Mouse (Mus musculus) gastrocnemius, adult 8-10 months (tissue): ENCODE results near the gene Tmem79. TPM values are rescaled to one million over a fixed set of nuclear protein-coding genes. Genes with fewer than 3 reads are reported as not detected.
"Not testable (repeated sequence)": the region's sequence is repeated elsewhere in the genome, so short reads cannot be mapped to it uniquely, and the experiment has no call there.

Experiments used
- DNase-seq, 2 experiments: peaks; one replicate each; pipeline ENCODE4 v3.0.0; 2022; ENCODE audit warnings: low spot score in 2 of 2
- total RNA-seq, 4 experiments: library from RNA; stranded (reverse); gene quantifications; 2 replicates each; pipeline ENCODE4 v1.2.4; 2022

The Tmem79 gene
- total RNA-seq = 1 to 10 TPM; 1.9 to 3.7 (median 2.8) TPM

DNA sequence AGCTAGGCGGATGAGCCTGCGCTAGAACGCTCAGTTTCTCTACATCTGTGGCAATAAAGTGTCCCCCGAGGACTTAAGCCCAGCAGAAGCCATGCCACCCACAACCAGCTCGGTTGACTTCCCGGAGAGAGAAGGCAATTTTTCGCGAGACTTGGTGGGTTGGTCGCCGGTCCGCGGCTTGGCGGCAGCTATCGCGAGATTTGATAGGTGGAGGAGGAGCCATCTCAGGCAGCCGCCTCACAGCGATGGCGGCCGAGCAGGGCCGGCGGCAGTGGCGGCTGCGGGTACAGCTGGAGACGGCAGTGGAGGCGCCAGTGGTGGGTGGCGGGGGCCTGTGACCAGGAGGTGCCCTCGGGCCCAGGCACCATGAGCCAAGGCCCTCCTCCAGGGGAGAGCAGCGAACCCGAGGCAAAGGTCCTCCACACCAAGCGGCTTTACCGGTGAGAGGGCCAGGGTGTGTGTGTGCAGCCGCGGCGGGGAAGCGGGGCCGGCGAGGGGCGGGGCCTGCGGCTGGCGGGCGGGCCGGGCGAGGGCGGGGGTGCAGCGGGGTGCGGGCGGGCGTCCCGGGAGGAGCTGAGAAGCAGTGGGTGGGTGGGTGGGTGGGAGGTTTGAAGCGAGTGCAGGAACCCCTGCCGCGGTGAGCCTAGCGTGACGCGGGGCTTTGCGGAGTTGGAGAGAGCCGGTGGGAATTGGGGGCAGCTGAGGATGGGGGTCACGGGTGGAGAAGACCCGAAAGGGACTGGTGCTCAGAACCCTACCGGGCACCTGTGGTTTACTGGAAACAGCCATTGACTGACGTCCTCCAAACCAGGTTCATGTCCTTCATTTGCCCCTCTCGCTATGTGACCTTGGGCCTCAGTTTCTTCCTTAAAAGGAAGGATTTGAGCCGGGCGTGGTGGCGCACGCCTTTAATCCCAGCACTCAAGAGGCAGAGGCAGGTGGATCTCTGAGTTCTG, at the start of gene Tmem79, which contains the start of gene Smg5:
Tmem79 (minus strand) TSS at position 91 of the 956 bp plus-strand sequence.
Smg5 (plus strand) TSS at position 203 of the 956 bp plus-strand sequence.
- DNase-seq = peak; percentile 92 to 95

DNA sequence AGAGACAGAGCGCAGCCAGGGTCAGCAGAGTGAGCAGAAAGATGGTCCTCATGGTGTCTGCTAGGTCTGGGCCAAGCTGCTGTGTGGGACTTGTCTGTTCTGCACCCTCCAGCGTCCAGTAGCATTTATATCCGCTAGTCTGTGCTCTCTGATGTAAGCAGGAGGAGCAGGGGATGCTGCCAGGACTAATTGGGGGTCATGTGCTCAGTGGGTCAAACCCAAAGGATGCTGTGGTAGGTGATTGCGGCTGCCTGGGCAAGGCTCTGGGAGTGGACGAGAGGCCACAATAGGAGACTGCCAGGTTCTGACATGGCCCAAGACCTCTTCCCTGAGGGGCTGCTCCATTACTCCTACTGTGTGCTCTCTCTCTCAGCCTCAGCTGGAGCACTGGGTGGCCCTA, 48.4 kb upstream of the Tmem79 start, which contains the start of gene Bglap:
Bglap (minus strand) TSS at position 101 of the 400 bp plus-strand sequence.
- no peak for DNase-seq

- DNase-seq = not testable (repeated sequence)
Measured at GRCm38 (mm10) chr3:88382383-88382782, 46.4 kb upstream of the Tmem79 start.

- DNase-seq = not testable (repeated sequence)
Measured at GRCm38 (mm10) chr3:88381389-88382315, 45.7 kb upstream of the Tmem79 start.

GRCm38 (mm10) chr3:88378599-88378998, 42.7 kb upstream of the Tmem79 start, which contains the start of gene Bglap2:
Gene Bglap2 (minus strand): TSS chr3:88378699.
- not testable (repeated sequence) for DNase-seq

DNA sequence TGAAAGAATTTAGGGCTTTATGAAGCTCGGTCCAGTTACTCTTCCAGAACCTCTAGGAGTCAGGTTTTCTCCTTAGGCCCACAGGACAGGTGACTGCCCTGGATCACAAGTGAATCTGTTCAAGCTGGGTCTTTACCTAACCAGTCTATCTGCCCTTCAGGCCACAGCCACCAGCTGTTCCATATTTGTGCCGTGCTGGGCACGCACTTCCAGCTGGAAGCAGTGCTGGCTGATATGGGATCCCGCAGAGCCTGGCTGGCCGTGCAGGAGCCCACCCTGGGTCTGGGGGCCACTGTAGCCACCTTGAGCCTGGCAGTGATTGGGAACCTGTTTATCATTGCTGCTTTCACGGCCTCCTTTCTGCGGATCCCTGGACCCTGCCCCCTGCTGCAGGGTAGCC, 40.7 kb upstream of the Tmem79 start:
- not testable (repeated sequence) for DNase-seq

DNA sequence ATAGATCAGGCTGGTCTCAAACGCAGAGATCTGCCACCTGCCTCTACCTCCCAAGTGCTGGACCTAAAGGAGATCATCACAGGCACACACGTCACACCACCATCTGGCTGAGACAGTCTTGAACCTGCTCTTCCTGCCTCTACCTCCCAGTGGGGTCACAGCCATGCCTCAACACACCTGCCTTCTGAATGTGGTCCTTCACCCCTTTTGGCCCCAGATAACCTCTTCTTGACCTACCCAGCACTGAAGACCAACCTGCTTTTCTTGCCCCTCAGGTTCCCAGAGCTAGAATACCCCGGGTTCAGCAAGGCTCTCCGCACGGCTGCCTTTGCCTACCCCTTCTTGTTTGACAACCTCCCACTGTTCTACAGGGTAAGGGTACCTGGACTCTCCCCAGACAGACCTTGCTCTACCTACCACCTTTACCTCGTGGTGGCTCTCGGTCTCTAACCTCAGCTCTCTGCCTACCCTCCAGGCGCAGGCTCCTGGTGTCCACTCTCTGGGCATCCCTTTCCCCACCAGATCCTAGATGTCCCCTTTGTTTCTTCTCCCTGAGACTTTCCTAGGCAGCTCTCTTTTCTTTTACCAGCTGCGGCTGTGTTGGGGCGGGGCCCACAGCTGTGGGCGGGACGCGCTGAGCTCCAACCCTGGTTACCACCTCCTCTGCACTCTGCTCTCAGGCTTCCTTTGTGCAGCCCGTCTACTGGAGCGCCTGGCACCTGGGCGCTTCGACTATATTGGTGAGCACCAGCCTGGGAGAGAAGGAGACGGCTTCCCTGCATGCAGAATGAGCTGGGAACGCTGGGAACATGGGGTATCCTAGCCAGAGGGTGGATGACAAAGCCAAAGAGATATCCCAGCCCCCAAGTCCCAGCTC, 40.0 kb upstream of the Tmem79 start:
- DNase-seq = not testable (repeated sequence)

DNA sequence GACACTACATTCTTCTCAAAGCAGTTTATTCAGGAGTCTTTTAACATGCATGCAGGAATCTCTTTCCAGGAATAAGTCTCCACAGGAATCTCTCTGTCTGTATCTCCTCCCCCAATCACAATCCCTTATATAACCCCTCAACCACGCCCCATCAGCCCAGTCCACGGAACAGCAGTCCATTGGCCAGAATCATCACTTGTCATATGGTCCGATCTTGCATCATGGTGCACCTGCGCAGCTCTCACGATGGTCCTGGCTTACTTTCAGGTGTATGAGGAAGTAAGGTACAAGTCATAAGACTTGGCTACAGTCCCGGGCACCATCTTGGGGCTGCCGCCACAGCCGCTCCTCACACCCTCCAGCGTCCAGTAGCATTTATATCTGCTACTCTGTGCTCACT, 36.7 kb upstream of the Tmem79 start, which contains the start of gene Bglap3:
Bglap3 (minus strand) TSS at position 101 of the 400 bp plus-strand sequence.
- DNase-seq = not testable (repeated sequence)

GRCm38 (mm10) chr3:88368511-88368910, 32.6 kb upstream of the Tmem79 start:
- peak; percentile 45 to 68 for DNase-seq

GRCm38 (mm10) chr3:88367517-88367916, 31.6 kb upstream of the Tmem79 start:
- not testable (repeated sequence) for DNase-seq

DNA sequence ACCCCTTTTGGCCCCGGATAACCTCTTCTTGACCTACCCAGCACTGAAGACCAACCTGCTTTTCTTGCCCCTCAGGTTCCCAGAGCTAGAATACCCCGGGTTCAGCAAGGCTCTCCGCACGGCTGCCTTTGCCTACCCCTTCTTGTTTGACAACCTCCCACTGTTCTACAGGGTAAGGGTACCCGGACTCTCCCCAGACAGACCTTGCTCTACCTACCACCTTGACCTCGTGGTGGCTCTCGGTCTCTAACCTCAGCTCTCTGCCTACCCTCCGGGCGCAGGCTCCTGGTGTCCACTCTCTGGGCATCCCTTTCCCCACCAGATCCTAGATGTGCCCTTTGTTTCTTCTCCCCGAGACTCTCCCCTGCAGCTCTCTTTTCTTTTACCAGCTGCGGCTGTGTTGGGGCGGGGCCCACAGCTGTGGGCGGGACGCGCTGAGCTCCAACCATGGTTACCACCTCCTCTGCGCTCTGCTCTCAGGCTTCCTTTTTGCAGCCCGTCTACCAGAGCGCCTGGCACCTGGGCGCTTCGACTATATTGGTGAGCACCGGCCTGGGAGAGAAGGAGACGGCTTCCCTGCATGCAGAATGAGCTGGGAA, 31.0 kb upstream of the Tmem79 start:
- DNase-seq = not testable (repeated sequence)

- DNase-seq = no peak
Measured at GRCm38 (mm10) chr3:88365705-88366361, 29.9 kb upstream of the Tmem79 start.

GRCm38 (mm10) chr3:88364337-88364736, 28.4 kb upstream of the Tmem79 start, which contains the start of gene Paqr6:
Gene Paqr6 (plus strand): TSS chr3:88364584.
- peak; percentile 53 to 66 for DNase-seq

DNA sequence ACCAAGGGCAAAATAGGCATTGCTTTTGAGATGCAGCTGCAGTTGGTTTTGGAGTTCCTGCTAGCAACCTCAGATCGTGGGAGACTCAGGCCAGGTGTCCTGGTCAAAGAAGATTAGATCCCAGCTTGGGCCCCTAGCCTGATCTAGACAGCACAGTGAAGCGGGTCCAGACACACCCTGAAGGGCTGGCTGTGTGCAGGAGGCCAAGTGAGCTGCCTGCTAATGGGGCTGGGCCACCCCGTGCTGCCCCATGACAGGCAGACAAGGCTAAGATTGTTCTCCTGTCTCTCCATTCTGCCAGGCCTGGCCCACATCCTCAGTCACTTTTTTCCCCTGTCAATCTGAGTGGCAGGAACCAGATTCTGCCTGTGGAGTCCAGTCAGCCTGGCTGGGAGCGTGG, 27.8 kb upstream of the Tmem79 start:
- DNase-seq = no peak

GRCm38 (mm10) chr3:88361612-88362313, 25.8 kb upstream of the Tmem79 start:
- no peak for DNase-seq

GRCm38 (mm10) chr3:88361096-88361495, 25.1 kb upstream of the Tmem79 start:
- no peak for DNase-seq

DNA sequence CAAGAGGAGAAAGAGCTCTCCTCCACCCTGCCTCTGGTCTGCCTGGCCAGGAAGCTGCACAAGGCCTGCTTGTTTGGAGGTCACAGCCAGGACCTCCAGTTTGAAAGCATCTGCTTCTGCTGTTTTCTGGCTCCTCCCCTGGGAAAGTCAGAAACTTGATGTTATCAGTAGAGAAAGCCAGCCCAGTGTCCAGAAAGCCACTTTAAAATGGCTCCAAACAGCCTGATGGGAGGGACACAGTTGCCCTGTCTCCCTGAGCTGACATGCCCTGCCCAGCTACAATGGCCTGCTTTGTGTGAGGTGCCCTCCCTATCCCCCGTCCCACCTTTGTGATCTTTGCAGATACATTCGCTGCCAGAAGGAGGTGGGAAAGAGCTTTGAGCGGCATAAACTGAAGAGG, 24.0 kb upstream of the Tmem79 start:
- no peak for DNase-seq

DNA sequence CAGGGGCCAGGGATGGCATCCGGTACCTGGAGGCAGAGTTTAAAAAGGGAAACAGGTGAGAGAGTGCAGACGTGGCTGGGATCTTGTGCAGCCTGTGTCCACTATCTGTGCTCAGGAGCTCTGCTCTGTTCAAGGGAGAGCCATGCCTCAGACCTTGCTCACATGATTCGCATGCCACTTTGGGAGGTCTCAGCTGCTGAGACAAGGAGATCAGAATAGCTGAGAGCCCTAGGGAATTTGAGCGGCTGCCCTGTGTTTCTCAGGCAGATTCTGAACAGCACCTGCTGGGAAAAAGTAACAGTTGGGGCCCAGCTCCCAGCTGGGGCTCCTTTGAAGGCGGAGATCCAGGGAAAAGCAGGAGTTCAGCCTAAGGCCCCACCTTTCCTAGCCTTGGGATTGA, 23.6 kb upstream of the Tmem79 start:
- no peak for DNase-seq
